Mouse (Mus musculus): ENCODE measurements around the gene 1700001P01Rik.
"Not testable (repeated sequence)": the region's sequence is repeated elsewhere in the genome, so short reads cannot be mapped to it uniquely, and the experiment has no call there.

1700001P01Rik gene

DNA sequence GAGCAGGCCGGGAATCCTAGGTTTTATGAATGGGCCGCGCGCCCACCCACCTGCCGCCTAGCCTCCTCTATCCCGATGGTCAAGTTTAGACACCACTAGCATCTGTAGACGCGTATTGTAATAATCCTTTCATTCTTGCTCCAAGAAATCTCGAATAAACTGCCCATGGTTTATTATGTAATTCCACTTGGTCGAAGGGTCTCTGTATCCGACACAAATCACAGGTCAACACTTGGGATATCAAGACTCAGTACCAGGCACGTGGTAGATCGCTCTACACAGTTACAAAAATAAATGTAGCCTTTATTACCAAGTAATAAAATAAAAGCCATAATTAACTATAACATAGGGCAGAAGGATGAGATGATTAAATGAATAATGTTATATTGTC lies 30.4 kb downstream of the 1700001P01Rik start:
- no peak for DNase-seq (ENCODE audit: low spot score in 2 of 2)

DNA sequence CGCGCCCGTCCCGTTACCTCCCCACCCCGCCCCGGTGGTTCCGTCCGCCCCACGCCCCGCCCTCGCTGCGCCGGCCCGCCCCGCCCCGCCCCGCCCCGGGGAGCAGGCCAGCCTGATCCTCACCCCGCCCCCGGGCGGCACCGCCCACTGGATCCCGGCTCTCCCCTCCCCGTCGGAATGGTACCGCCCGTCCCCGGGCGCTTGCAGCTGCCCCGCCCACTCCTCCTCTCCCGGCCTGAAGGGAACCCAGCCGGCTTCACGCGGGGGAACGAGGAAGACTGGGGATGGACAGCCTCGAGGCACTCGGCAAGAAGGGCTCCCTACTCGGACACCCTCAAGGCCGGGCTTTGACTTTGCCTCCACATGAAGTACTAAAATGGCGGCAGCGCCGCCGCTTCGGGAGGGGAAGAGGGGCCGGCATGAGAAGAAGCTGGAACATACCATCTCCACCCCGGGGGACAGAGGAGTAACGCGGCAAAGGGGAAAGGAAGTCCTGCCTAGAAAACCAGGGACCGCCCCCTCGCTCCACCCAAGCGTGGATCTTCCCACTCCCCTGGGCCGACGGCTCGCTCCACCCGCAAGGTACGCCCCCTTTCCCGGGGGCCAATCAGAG lies 30.9 kb downstream of the 1700001P01Rik start:
- DNase-seq (ENCODE audit: low spot score in 2 of 2): peak; percentile 99

DNA sequence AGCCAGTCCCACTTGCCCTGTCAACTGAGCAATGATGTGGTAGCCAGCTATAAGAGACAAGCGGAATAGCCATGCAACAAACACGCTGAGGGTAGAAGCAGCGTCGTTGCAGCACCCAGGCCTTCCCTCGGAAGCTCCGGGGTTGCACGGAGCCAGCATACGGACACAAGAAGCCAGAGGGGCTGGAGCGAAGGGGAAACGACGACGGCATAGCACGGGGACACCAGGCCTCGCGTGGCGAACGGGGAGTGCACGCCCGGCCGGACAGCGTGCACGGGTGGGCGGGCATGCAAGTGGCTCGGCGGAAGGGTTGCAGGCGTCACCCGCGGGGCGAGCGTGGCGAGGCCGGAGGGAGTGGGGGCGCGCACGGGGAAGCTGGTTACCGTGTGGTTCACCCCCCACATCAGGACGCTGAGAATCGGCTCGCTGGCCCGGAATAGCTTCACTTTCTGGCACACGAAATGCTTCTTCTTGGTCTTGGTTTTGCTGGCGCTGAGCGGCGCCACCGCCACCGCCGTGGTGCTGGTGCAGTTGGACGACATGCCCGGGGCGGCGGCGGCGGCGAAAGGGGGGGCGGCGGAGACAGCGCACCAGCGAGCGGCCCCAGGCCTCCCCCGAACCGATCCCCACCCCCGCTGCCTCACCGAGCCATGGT lies 31.5 kb downstream of the 1700001P01Rik start, which contains the start of gene Pip4k2b:
Pip4k2b (minus strand) TSS at position 642 of the 655 bp plus-strand sequence.
- DNase-seq (ENCODE audit: low spot score in 2 of 2): peak; percentile 65 to 85

DNA sequence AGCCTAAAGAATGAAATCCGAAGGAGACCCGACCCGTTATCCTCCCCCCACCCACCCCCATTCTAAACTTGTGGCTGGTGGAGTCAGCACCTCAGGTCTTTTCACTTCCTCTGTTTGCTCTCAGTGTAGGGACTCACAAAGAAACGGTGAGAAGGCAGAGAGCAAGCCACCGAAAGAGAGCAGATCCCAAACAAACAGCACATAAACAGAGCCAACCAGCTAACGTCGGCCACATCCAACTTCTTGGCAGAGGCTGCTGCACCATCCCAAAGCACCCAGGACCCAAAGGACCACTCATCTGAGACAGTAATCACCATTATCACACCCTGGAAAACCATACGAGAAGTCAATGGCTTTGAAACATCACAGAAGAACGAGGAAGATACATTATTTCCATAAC lies 32.3 kb downstream of the 1700001P01Rik start:
- DNase-seq (ENCODE audit: low spot score in 2 of 2): peak in 1 of 2 experiments; percentile 66

GRCm38 (mm10) chr11:97742591-97742990 lies 33.1 kb downstream of the 1700001P01Rik start:
- peak in 1 of 2 experiments; percentile 62 for DNase-seq (ENCODE audit: low spot score in 2 of 2)

DNA sequence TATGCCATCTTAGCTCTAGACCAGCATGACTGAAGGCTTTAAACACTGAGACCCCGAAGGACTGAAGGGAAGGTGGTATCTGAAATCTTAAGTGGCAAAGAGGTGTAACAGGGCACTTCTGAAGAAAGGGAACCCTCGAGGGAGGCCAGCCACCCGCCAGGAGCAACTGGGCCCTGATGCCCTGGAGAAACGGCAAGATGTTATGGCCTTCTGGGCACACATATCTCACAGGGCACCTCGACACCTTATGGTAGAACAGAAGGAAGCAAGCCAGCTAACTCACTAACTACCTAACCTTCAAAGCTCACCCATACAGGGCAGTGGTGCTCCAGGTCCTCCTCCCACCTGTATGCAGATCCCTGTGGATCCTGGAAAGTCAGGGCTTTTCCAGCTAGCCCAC lies 33.6 kb downstream of the 1700001P01Rik start:
- DNase-seq (ENCODE audit: low spot score in 2 of 2): peak in 1 of 2 experiments; percentile 59

DNA sequence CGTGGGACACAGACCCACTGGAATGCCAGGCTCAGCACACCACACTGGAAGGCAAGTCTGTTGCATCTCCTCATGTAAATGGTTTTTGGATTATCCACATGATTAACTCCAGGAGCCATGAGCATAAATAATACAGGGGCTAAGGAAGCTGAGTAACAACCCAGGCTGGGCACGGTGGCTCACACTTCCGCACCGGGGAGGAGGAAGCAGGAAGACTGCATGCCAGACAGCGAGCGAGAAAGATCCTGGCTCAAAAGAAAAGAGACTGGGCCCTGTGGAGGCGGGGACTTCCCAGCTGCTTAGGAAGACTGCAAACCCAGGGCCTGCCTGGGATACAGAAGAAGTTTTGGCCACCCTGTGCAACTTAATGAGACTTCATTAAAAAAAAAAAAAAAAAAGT lies 35.5 kb downstream of the 1700001P01Rik start:
- DNase-seq (ENCODE audit: low spot score in 2 of 2): peak in 1 of 2 experiments; percentile 61

- DNase-seq (ENCODE audit: low spot score in 2 of 2): peak in 1 of 2 experiments; percentile 60
Measured at GRCm38 (mm10) chr11:97739155-97739554, 36.6 kb downstream of the 1700001P01Rik start.

DNA sequence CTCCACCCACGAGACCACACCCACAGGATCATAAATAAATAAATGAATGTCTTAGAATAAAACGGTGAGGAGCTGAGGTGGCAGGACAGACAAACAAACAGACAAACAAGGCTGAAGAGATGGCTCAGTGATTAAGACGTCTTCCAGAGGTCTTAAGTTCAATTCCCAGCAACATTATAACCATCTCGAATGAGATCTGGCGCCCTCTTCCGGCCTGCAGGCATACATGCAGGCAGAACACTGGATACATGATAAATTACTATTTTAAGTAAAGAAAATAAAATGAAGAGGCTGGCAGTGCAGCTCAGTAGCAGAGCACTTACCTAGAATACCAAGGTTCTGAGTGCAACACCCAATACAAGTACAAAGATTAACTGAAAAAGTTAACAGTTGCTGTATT lies 37.0 kb downstream of the 1700001P01Rik start:
- no peak for DNase-seq (ENCODE audit: low spot score in 2 of 2)

GRCm38 (mm10) chr11:97737600-97737999 lies 38.1 kb downstream of the 1700001P01Rik start:
- no peak for DNase-seq (ENCODE audit: low spot score in 2 of 2)

GRCm38 (mm10) chr11:97736645-97737044 lies 39.1 kb downstream of the 1700001P01Rik start:
- DNase-seq (ENCODE audit: low spot score in 2 of 2): no peak

GRCm38 (mm10) chr11:97734810-97735209 lies 40.9 kb downstream of the 1700001P01Rik start:
- not testable (repeated sequence) for DNase-seq (ENCODE audit: low spot score in 2 of 2)

- DNase-seq (ENCODE audit: low spot score in 2 of 2): no peak
Measured at GRCm38 (mm10) chr11:97733689-97734088, 42.0 kb downstream of the 1700001P01Rik start.

- DNase-seq (ENCODE audit: low spot score in 2 of 2): no peak
Measured at GRCm38 (mm10) chr11:97728730-97729129, 47.0 kb downstream of the 1700001P01Rik start.

- no peak for DNase-seq (ENCODE audit: low spot score in 2 of 2)
Measured at GRCm38 (mm10) chr11:97728311-97728710, 47.4 kb downstream of the 1700001P01Rik start.

- DNase-seq (ENCODE audit: low spot score in 2 of 2): no peak
Measured at GRCm38 (mm10) chr11:97723709-97724108, 52.0 kb downstream of the 1700001P01Rik start.

All from spleen, postnatal 4 days (tissue).